Mouse (Mus musculus) liver, embryonic 12.5 days (tissue): Measurements from ENCODE around the gene Tec. TPM values are rescaled to one million over a fixed set of nuclear protein-coding genes. Genes with fewer than 3 reads are reported as not detected.
A peak's percentile ranks its signal among the peaks of the same experiment; 100 is the strongest.

Experiments used
- ATAC-seq: fragments of 200-750 bp; cut with Nextera tagmentation; 2 replicates; pipeline ENCODE4 v1.8.0; 2017; ENCODE audit warnings: moderate number of reproducible peaks, mild to moderate bottlenecking, moderate library complexity
- H3K27ac ChIP-seq: fragments of 300-500 bp; sonication (generic); 2 replicates; pipeline ENCODE4 v1.5.1; 2016; ENCODE audit warnings: mild to moderate bottlenecking
- H3K27me3 ChIP-seq: fragments of 300-500 bp; sonication (generic); replicated peaks from 2 replicates; pipeline ENCODE4 v1.6.1; 2016; ENCODE audit warnings: mild to moderate bottlenecking, moderate library complexity
- H3K36me3 ChIP-seq: fragments of 300-500 bp; sonication (generic); 2 replicates; pipeline ENCODE4 v1.6.1; 2016; ENCODE audit warnings: mild to moderate bottlenecking, moderate library complexity
- H3K4me1 ChIP-seq: fragments of 300-500 bp; sonication (generic); 2 replicates; pipeline ENCODE4 v1.6.1; 2016
- H3K4me2 ChIP-seq: fragments of 300-500 bp; sonication (generic); 2 replicates; pipeline ENCODE4 v1.6.1; 2016; ENCODE audit warnings: mild to moderate bottlenecking, moderate library complexity
- H3K4me3 ChIP-seq: fragments of 300-500 bp; sonication (generic); 2 replicates; pipeline ENCODE4 v1.5.1; 2016; ENCODE audit warnings: mild to moderate bottlenecking, moderate library complexity
- H3K9ac ChIP-seq: fragments of 300-500 bp; sonication (generic); 2 replicates; pipeline ENCODE4 v1.6.1; 2016; ENCODE audit warnings: mild to moderate bottlenecking, moderate library complexity
- H3K9me3 ChIP-seq: fragments of 300-500 bp; sonication (generic); replicated peaks from 2 replicates; pipeline ENCODE4 v1.6.1; 2016; ENCODE audit warnings: mild to moderate bottlenecking, moderate library complexity
- WGBS: fragments of 180-500 bp; shearing (Covaris S2); methylation state at CpG from one replicate; pipeline ENCODE4 v1.1.7; 2016; ENCODE audit not compliant: insufficient replicate concordance; 5-methylcytosine and 5-hydroxymethylcytosine counted together
- polyA plus RNA-seq: library from polyadenylated mRNA; unstranded; fragments of >200 nt; fragmentation: Nextera tagmentation; extraction: Ambion mirVana; gene quantifications from 2 replicates; pipeline ENCODE4 v1.2.1, GENCODE M21; 2016

Tec gene
- polyA plus RNA-seq, 1 experiment from 2014 or later: 7.3 TPM

GRCm38 (mm10) chr5:72814072-72814471, 54.2 kb downstream of the Tec start:
- no peaks in the 10 kb centered on the region for H3K36me3 ChIP-seq
- peaks cover 21% of the 10 kb centered on the region for H3K4me1 ChIP-seq
- WGBS: 74% methylated on average over 5 of the region's 5 CpGs
- no peaks in the 10 kb centered on the region for H3K9me3 ChIP-seq
- no peaks in the 10 kb centered on the region for H3K27me3 ChIP-seq
- H3K27ac ChIP-seq: no peak overlapping the region
- ATAC-seq: no peak
- H3K4me2 ChIP-seq: no peak overlapping the region
- no peak overlapping the region for H3K9ac ChIP-seq
- H3K4me3 ChIP-seq: no peak overlapping the region

- Histone ChIP-seq H3K4me3 (no peak overlapping the region), H3K4me1 (peaks cover 15% of the 10 kb centered on the region), H3K36me3 (no peaks in the 10 kb centered on the region), H3K27me3 (no peaks in the 10 kb centered on the region), H3K27ac (no peak overlapping the region), H3K4me2 (no peak overlapping the region), H3K9me3 (no peaks in the 10 kb centered on the region), H3K9ac (no peak overlapping the region)
- ATAC-seq: no peak
- WGBS: 32% methylated on average over 5 of the region's 5 CpGs
These were observed 55.4 kb downstream of the Tec start for GRCm38 (mm10) chr5:72812908-72813307.

- H3K4me2 ChIP-seq: no peak overlapping the region
- H3K36me3 ChIP-seq: no peaks in the 10 kb centered on the region
- no peak overlapping the region for H3K4me3 ChIP-seq
- no peak for ATAC-seq
- no peaks in the 10 kb centered on the region for H3K9me3 ChIP-seq
- peaks cover 9% of the 10 kb centered on the region for H3K4me1 ChIP-seq
- H3K27me3 ChIP-seq: no peaks in the 10 kb centered on the region
- H3K9ac ChIP-seq: no peak overlapping the region
- no peak overlapping the region for H3K27ac ChIP-seq
- WGBS: 68% methylated on average over 3 of the region's 3 CpGs
These were observed 56.0 kb downstream of the Tec start for GRCm38 (mm10) chr5:72812328-72812727.

- H3K27me3 ChIP-seq: no peaks in the 10 kb centered on the region
- WGBS: 67% methylated on average over 3 of the region's 3 CpGs
- H3K4me1 ChIP-seq: peaks cover 3% of the 10 kb centered on the region; the same call in 1 of the 2 replicates
- H3K36me3 ChIP-seq: no peaks in the 10 kb centered on the region
- no peaks in the 10 kb centered on the region for H3K9me3 ChIP-seq
- H3K9ac ChIP-seq: no peak overlapping the region
- no peak overlapping the region for H3K4me2 ChIP-seq
- no peak overlapping the region for H3K4me3 ChIP-seq
- no peak overlapping the region for H3K27ac ChIP-seq
- no peak for ATAC-seq
These were observed 56.9 kb downstream of the Tec start for GRCm38 (mm10) chr5:72811397-72811796.

GRCm38 (mm10) chr5:72810990-72811389, 57.3 kb downstream of the Tec start:
- Histone ChIP-seq H3K27ac (no peak overlapping the region), H3K4me2 (no peak overlapping the region), H3K9me3 (no peaks in the 10 kb centered on the region), H3K4me1 (peaks cover under 1% of the 10 kb centered on the region; the same call in 1 of the 2 replicates), H3K9ac (no peak overlapping the region), H3K4me3 (no peak overlapping the region), H3K36me3 (no peaks in the 10 kb centered on the region), H3K27me3 (no peaks in the 10 kb centered on the region)
- WGBS: 61% methylated on average over 8 of the region's 8 CpGs
- no peak for ATAC-seq

- Histone ChIP-seq H3K4me2 (no peak overlapping the region), H3K36me3 (no peaks in the 10 kb centered on the region), H3K27ac (no peak overlapping the region), H3K27me3 (no peaks in the 10 kb centered on the region), H3K4me1 (no peaks in the 10 kb centered on the region), H3K9ac (no peak overlapping the region), H3K4me3 (no peak overlapping the region), H3K9me3 (no peaks in the 10 kb centered on the region)
- no peak for ATAC-seq
- 81% methylated on average over 2 of the region's 2 CpGs for WGBS
These were observed 58.8 kb downstream of the Tec start for GRCm38 (mm10) chr5:72809480-72809879.

GRCm38 (mm10) chr5:72808456-72809111, 59.7 kb downstream of the Tec start:
- Histone ChIP-seq H3K36me3 (no peaks in the 10 kb centered on the region), H3K4me2 (no peak overlapping the region), H3K4me1 (no peaks in the 10 kb centered on the region), H3K27me3 (no peaks in the 10 kb centered on the region), H3K27ac (no peak overlapping the region), H3K4me3 (no peak overlapping the region), H3K9me3 (no peaks in the 10 kb centered on the region), H3K9ac (no peak overlapping the region)
- WGBS: 70% methylated on average over 14 of the region's 14 CpGs
- ATAC-seq: no peak

GRCm38 (mm10) chr5:72802851-72803250, 65.4 kb downstream of the Tec start:
- Histone ChIP-seq H3K9me3 (no peaks in the 10 kb centered on the region), H3K27ac (no peak overlapping the region), H3K27me3 (no peaks in the 10 kb centered on the region), H3K4me3 (no peak overlapping the region), H3K9ac (no peak overlapping the region), H3K4me2 (no peak overlapping the region), H3K36me3 (no peaks in the 10 kb centered on the region), H3K4me1 (peaks cover 5% of the 10 kb centered on the region; the same call in 1 of the 2 replicates)
- ATAC-seq: no peak
- WGBS: 43% methylated on average over 5 of the region's 5 CpGs

- H3K9ac ChIP-seq: no peak overlapping the region
- H3K4me1 ChIP-seq: peaks cover 13% of the 10 kb centered on the region
- no peaks in the 10 kb centered on the region for H3K27me3 ChIP-seq
- H3K27ac ChIP-seq: no peak overlapping the region
- no peak for ATAC-seq
- 56% methylated on average over 4 of the region's 4 CpGs for WGBS
- no peaks in the 10 kb centered on the region for H3K36me3 ChIP-seq
- H3K4me2 ChIP-seq: no peak overlapping the region
- H3K4me3 ChIP-seq: no peak overlapping the region
- no peaks in the 10 kb centered on the region for H3K9me3 ChIP-seq
These were observed 69.7 kb downstream of the Tec start for GRCm38 (mm10) chr5:72798563-72798962.

GRCm38 (mm10) chr5:72796186-72796613, 72.1 kb downstream of the Tec start:
- no peak overlapping the region for H3K9ac ChIP-seq
- 27% methylated on average over 14 of the region's 14 CpGs for WGBS
- ATAC-seq: peak; percentile 40; the same call in 1 of the 2 replicates
- no peaks in the 10 kb centered on the region for H3K9me3 ChIP-seq
- peak overlapping the region; percentile 27; the same call in 1 of the 2 replicates for H3K27ac ChIP-seq
- H3K4me3 ChIP-seq: peak overlapping the region; percentile 25
- no peaks in the 10 kb centered on the region for H3K27me3 ChIP-seq
- H3K36me3 ChIP-seq: no peaks in the 10 kb centered on the region
- peak overlapping the region; percentile 51 for H3K4me2 ChIP-seq
- H3K4me1 ChIP-seq: peaks cover 8% of the 10 kb centered on the region

- peaks cover 8% of the 10 kb centered on the region for H3K4me1 ChIP-seq
- no peaks in the 10 kb centered on the region for H3K9me3 ChIP-seq
- H3K9ac ChIP-seq: no peak overlapping the region
- H3K27me3 ChIP-seq: no peaks in the 10 kb centered on the region
- H3K4me3 ChIP-seq: no peak overlapping the region
- no peaks in the 10 kb centered on the region for H3K36me3 ChIP-seq
- H3K27ac ChIP-seq: no peak overlapping the region
- no peak overlapping the region for H3K4me2 ChIP-seq
- 53% methylated on average over 3 of the region's 3 CpGs for WGBS
- ATAC-seq: no peak; the same call in 1 of the 2 replicates
These were observed 74.9 kb downstream of the Tec start for GRCm38 (mm10) chr5:72793309-72793850.

- Histone ChIP-seq H3K4me1 (peaks cover 8% of the 10 kb centered on the region), H3K9ac (no peak overlapping the region), H3K27ac (no peak overlapping the region), H3K4me2 (no peak overlapping the region), H3K4me3 (no peak overlapping the region), H3K36me3 (no peaks in the 10 kb centered on the region), H3K27me3 (no peaks in the 10 kb centered on the region), H3K9me3 (no peaks in the 10 kb centered on the region)
- WGBS: 21% methylated on average over 6 of the region's 6 CpGs
- ATAC-seq: no peak
These were observed 76.5 kb downstream of the Tec start for GRCm38 (mm10) chr5:72791789-72792188.
